Mouse (Mus musculus): ENCODE results near the gene Gm32742.

Gm32742 gene

GRCm38 (mm10) chr9:51165312-51166180 is at the start of gene Gm32742:
Gm32742 (minus strand) TSS chr9:51165517.
- DNase-seq (ENCODE audit: low spot score) = no peak

GRCm38 (mm10) chr9:51213729-51214237 is 48.5 kb upstream of the Gm32742 start:
- no peak for DNase-seq (ENCODE audit: low spot score)

GRCm38 (mm10) chr9:51213023-51213728 is 47.9 kb upstream of the Gm32742 start, which contains the start of gene Pou2af1:
Pou2af1 (plus strand) TSS chr9:51213708.
- DNase-seq (ENCODE audit: low spot score) = no peak

GRCm38 (mm10) chr9:51211191-51211590 is 45.9 kb upstream of the Gm32742 start:
- no peak for DNase-seq (ENCODE audit: low spot score)

- no peak for DNase-seq (ENCODE audit: low spot score)
Observed at GRCm38 (mm10) chr9:51208974-51209332, 43.6 kb upstream of the Gm32742 start.

- no peak for DNase-seq (ENCODE audit: low spot score)
Observed at GRCm38 (mm10) chr9:51194790-51195189, 29.5 kb upstream of the Gm32742 start.

- no peak for DNase-seq (ENCODE audit: low spot score)
Observed at GRCm38 (mm10) chr9:51190655-51191054, 25.3 kb upstream of the Gm32742 start.

- no peak for DNase-seq (ENCODE audit: low spot score)
Observed at GRCm38 (mm10) chr9:51185871-51186270, 20.6 kb upstream of the Gm32742 start.

- DNase-seq (ENCODE audit: low spot score) = no peak
Observed at GRCm38 (mm10) chr9:51185386-51185785, 20.1 kb upstream of the Gm32742 start.

GRCm38 (mm10) chr9:51182716-51183710 is 17.7 kb upstream of the Gm32742 start:
- no peak for DNase-seq (ENCODE audit: low spot score)

GRCm38 (mm10) chr9:51180621-51181020 is 15.3 kb upstream of the Gm32742 start:
- DNase-seq (ENCODE audit: low spot score) = no peak

- DNase-seq (ENCODE audit: low spot score) = no peak
Observed at GRCm38 (mm10) chr9:51178297-51178696, 13.0 kb upstream of the Gm32742 start.

- DNase-seq (ENCODE audit: low spot score) = no peak
Observed at GRCm38 (mm10) chr9:51175722-51176121, 10.4 kb upstream of the Gm32742 start.

GRCm38 (mm10) chr9:51174890-51175464 is 9.7 kb upstream of the Gm32742 start:
- DNase-seq (ENCODE audit: low spot score) = no peak

- no peak for DNase-seq (ENCODE audit: low spot score)
Observed at GRCm38 (mm10) chr9:51170298-51170697, 5.0 kb upstream of the Gm32742 start.

GRCm38 (mm10) chr9:51169133-51169532 is 3.8 kb upstream of the Gm32742 start:
- DNase-seq (ENCODE audit: low spot score) = no peak

GRCm38 (mm10) chr9:51168698-51169097 is 3.4 kb upstream of the Gm32742 start:
- DNase-seq (ENCODE audit: low spot score) = no peak

GRCm38 (mm10) chr9:51167954-51168353 is 2.6 kb upstream of the Gm32742 start:
- no peak for DNase-seq (ENCODE audit: low spot score)

GRCm38 (mm10) chr9:51163989-51164388 is 1.3 kb downstream of the Gm32742 start:
- no peak for DNase-seq (ENCODE audit: low spot score)

- peak; percentile 65 for DNase-seq (ENCODE audit: low spot score)
Observed at GRCm38 (mm10) chr9:51161771-51162388, 3.4 kb downstream of the Gm32742 start.

Measured in MN1 (cell line).